Mouse (Mus musculus): ENCODE data around the gene Tle3. TPM values are rescaled to one million over a fixed set of nuclear protein-coding genes. Genes with fewer than 3 reads are reported as not detected.

The Tle3 gene
- polyA plus RNA-seq, 1 experiment: 47.2 TPM

- no peaks in the 10 kb centered on the region for H3K27me3 ChIP-seq (replicated peaks; ENCODE audit: control insufficient read depth, insufficient read depth, low read length)
- H3K36me3 ChIP-seq (ENCODE audit: control insufficient read depth, insufficient read depth, low read length): no peaks in the 10 kb centered on the region
- 55% methylated on average over 16 of the region's 16 CpGs for WGBS
- H3K4me3 ChIP-seq (ENCODE audit: insufficient read depth, low read depth, low read length): no peak overlapping the region
- no peak overlapping the region for H3K27ac ChIP-seq (ENCODE audit: insufficient read depth, low read depth, low read length)
- TF ChIP-seq POLR2A (IDR thresholded peaks at IDR 0.05; ENCODE audit: low read depth, low read length): no peak
- TF ChIP-seq CTCF (conservative IDR thresholded peaks at IDR 0.05; ENCODE audit: insufficient read depth, insufficient read length, low read depth, low read length): no peak
- H3K4me1 ChIP-seq (ENCODE audit: control insufficient read depth, insufficient read depth, low read length): peaks cover 33% of the 10 kb centered on the region
- peak; percentile 80 for DNase-seq
Measured at GRCm38 (mm10) chr9:61403866-61404614, 31.9 kb downstream of the Tle3 start.

GRCm38 (mm10) chr9:61404615-61404980, 32.4 kb downstream of the Tle3 start:
- no peak overlapping the region for H3K27ac ChIP-seq (ENCODE audit: insufficient read depth, low read depth, low read length)
- no peak for TF ChIP-seq CTCF (conservative IDR thresholded peaks at IDR 0.05; ENCODE audit: insufficient read depth, insufficient read length, low read depth, low read length)
- no peak overlapping the region for H3K4me3 ChIP-seq (ENCODE audit: insufficient read depth, low read depth, low read length)
- WGBS: 75% methylated on average over 3 of the region's 3 CpGs
- DNase-seq: no peak
- H3K27me3 ChIP-seq (replicated peaks; ENCODE audit: control insufficient read depth, insufficient read depth, low read length): no peaks in the 10 kb centered on the region
- peaks cover 33% of the 10 kb centered on the region for H3K4me1 ChIP-seq (ENCODE audit: control insufficient read depth, insufficient read depth, low read length)
- peaks cover 2% of the 10 kb centered on the region for H3K36me3 ChIP-seq (ENCODE audit: control insufficient read depth, insufficient read depth, low read length)

- WGBS: 15% methylated on average over 19 of the region's 19 CpGs
- peak; percentile 95 for DNase-seq
- H3K27ac ChIP-seq (ENCODE audit: insufficient read depth, low read depth, low read length): no peak overlapping the region
- H3K27me3 ChIP-seq (replicated peaks; ENCODE audit: control insufficient read depth, insufficient read depth, low read length): no peaks in the 10 kb centered on the region
- H3K4me3 ChIP-seq (ENCODE audit: insufficient read depth, low read depth, low read length): no peak overlapping the region
- H3K36me3 ChIP-seq (ENCODE audit: control insufficient read depth, insufficient read depth, low read length): peaks cover 5% of the 10 kb centered on the region
- TF ChIP-seq CTCF (conservative IDR thresholded peaks at IDR 0.05; ENCODE audit: insufficient read depth, insufficient read length, low read depth, low read length): no peak
- no peak for TF ChIP-seq POLR2A (IDR thresholded peaks at IDR 0.05; ENCODE audit: low read depth, low read length)
- H3K4me1 ChIP-seq (ENCODE audit: control insufficient read depth, insufficient read depth, low read length): peaks cover 33% of the 10 kb centered on the region
Measured at GRCm38 (mm10) chr9:61404998-61405621, 32.9 kb downstream of the Tle3 start.

GRCm38 (mm10) chr9:61406343-61406742, 34.2 kb downstream of the Tle3 start:
- no peak overlapping the region for H3K27ac ChIP-seq (ENCODE audit: insufficient read depth, low read depth, low read length)
- H3K4me3 ChIP-seq (ENCODE audit: insufficient read depth, low read depth, low read length): no peak overlapping the region
- TF ChIP-seq POLR2A (IDR thresholded peaks at IDR 0.05; ENCODE audit: low read depth, low read length): no peak
- no peak for TF ChIP-seq CTCF (conservative IDR thresholded peaks at IDR 0.05; ENCODE audit: insufficient read depth, insufficient read length, low read depth, low read length)
- 92% methylated on average over 1 of the region's 1 CpGs for WGBS
- peaks cover 33% of the 10 kb centered on the region for H3K4me1 ChIP-seq (ENCODE audit: control insufficient read depth, insufficient read depth, low read length)
- H3K36me3 ChIP-seq (ENCODE audit: control insufficient read depth, insufficient read depth, low read length): peaks cover 6% of the 10 kb centered on the region
- no peaks in the 10 kb centered on the region for H3K27me3 ChIP-seq (replicated peaks; ENCODE audit: control insufficient read depth, insufficient read depth, low read length)
- no peak for DNase-seq

GRCm38 (mm10) chr9:61409046-61409445, 36.9 kb downstream of the Tle3 start:
- no peak overlapping the region for H3K4me3 ChIP-seq (ENCODE audit: insufficient read depth, low read depth, low read length)
- H3K27me3 ChIP-seq (replicated peaks; ENCODE audit: control insufficient read depth, insufficient read depth, low read length): no peaks in the 10 kb centered on the region
- peaks cover 8% of the 10 kb centered on the region for H3K36me3 ChIP-seq (ENCODE audit: control insufficient read depth, insufficient read depth, low read length)
- peaks cover 25% of the 10 kb centered on the region for H3K4me1 ChIP-seq (ENCODE audit: control insufficient read depth, insufficient read depth, low read length)
- peak; percentile 82 for DNase-seq
- WGBS: 41% methylated on average over 8 of the region's 8 CpGs
- TF ChIP-seq CTCF (conservative IDR thresholded peaks at IDR 0.05; ENCODE audit: insufficient read depth, insufficient read length, low read depth, low read length): no peak
- no peak for TF ChIP-seq POLR2A (IDR thresholded peaks at IDR 0.05; ENCODE audit: low read depth, low read length)
- no peak overlapping the region for H3K27ac ChIP-seq (ENCODE audit: insufficient read depth, low read depth, low read length)

GRCm38 (mm10) chr9:61413665-61414456, 41.7 kb downstream of the Tle3 start:
- H3K36me3 ChIP-seq (ENCODE audit: control insufficient read depth, insufficient read depth, low read length): peaks cover 15% of the 10 kb centered on the region

GRCm38 (mm10) chr9:61416571-61416970, 44.4 kb downstream of the Tle3 start:
- DNase-seq: no peak

More at GRCm38 (mm10) chr9:61413665-61414456, 41.7 kb downstream of the Tle3 start:
- no peak overlapping the region for H3K27ac ChIP-seq (ENCODE audit: insufficient read depth, low read depth, low read length)
- no peaks in the 10 kb centered on the region for H3K27me3 ChIP-seq (replicated peaks; ENCODE audit: control insufficient read depth, insufficient read depth, low read length)
- peaks cover under 1% of the 10 kb centered on the region; the same call in 1 of the 2 replicates for H3K4me1 ChIP-seq (ENCODE audit: control insufficient read depth, insufficient read depth, low read length)
- DNase-seq: no peak
- no peak for TF ChIP-seq POLR2A (IDR thresholded peaks at IDR 0.05; ENCODE audit: low read depth, low read length)
- TF ChIP-seq CTCF (conservative IDR thresholded peaks at IDR 0.05; ENCODE audit: insufficient read depth, insufficient read length, low read depth, low read length): no peak
- WGBS: 83% methylated on average over 14 of the region's 14 CpGs
- no peak overlapping the region for H3K4me3 ChIP-seq (ENCODE audit: insufficient read depth, low read depth, low read length)

More at GRCm38 (mm10) chr9:61416571-61416970, 44.4 kb downstream of the Tle3 start:
- Histone ChIP-seq H3K4me3 (ENCODE audit: insufficient read depth, low read depth, low read length) (no peak overlapping the region), H3K27ac (ENCODE audit: insufficient read depth, low read depth, low read length) (no peak overlapping the region), H3K36me3 (ENCODE audit: control insufficient read depth, insufficient read depth, low read length) (peaks cover 9% of the 10 kb centered on the region), H3K4me1 (ENCODE audit: control insufficient read depth, insufficient read depth, low read length) (no peaks in the 10 kb centered on the region), H3K27me3 (replicated peaks; ENCODE audit: control insufficient read depth, insufficient read depth, low read length) (no peaks in the 10 kb centered on the region)
- TF ChIP-seq POLR2A (IDR thresholded peaks at IDR 0.05; ENCODE audit: low read depth, low read length) (no peak), CTCF (conservative IDR thresholded peaks at IDR 0.05; ENCODE audit: insufficient read depth, insufficient read length, low read depth, low read length) (no peak)
- 67% methylated on average over 9 of the region's 9 CpGs for WGBS
